Mouse (Mus musculus) liver, adult 2 months (tissue): Measurements from ENCODE around the gene Coro1c.

Source experiments
- CTCF ChIP-seq: fragments of 200-500 bp; IDR thresholded peaks from 2 replicates; pipeline ENCODE4 v1.5.1; 2011; ENCODE audit warnings: low read depth, low read length, control low read depth
- POLR2A ChIP-seq: fragments of 200-500 bp; IDR thresholded peaks from 2 replicates; pipeline ENCODE4 v1.6.1; 2011; ENCODE audit warnings: low read length, control low read depth; ENCODE audit not compliant: insufficient read depth; ENCODE audit errors: extremely low read depth

GRCm38 (mm10) chr5:113818572-113818971, 90.0 kb downstream of the Coro1c start:
- TF ChIP-seq POLR2A: no peak
- no peak for TF ChIP-seq CTCF
